Mouse (Mus musculus) hindbrain, embryonic 11.5 days (tissue): ENCODE data around the gene Fbxo7. TPM values are rescaled to one million over a fixed set of nuclear protein-coding genes. Genes with fewer than 3 reads are reported as not detected.

Experiments used
- ATAC-seq: fragments of 200-750 bp; cut with Nextera tagmentation; 2 replicates; pipeline ENCODE4 v1.8.0; 2017; ENCODE audit warnings: mild to moderate bottlenecking, moderate TSS enrichment, moderate library complexity; ENCODE audit not compliant: low FRiP score
- DNase-seq: peaks from one replicate; pipeline ENCODE4 v3.0.0-alpha.2; 2015; ENCODE audit warnings: low spot score
- H3K27ac ChIP-seq: fragments of 300-500 bp; sonication (generic); 2 replicates; pipeline ENCODE4 v1.5.1; 2014; ENCODE audit warnings: mild to moderate bottlenecking, low read depth, low read length
- H3K27me3 ChIP-seq: fragments of 300-500 bp; sonication (generic); 2 replicates; pipeline ENCODE4 v1.6.1; 2014; ENCODE audit warnings: mild to moderate bottlenecking, low read length, moderate library complexity, mixed read lengths; ENCODE audit not compliant: control insufficient read depth, insufficient read depth
- H3K36me3 ChIP-seq: fragments of 300-500 bp; sonication (generic); 2 replicates; pipeline ENCODE4 v1.6.1; 2014; ENCODE audit warnings: mild to moderate bottlenecking, low read length, moderate library complexity, mixed read lengths; ENCODE audit not compliant: control insufficient read depth, insufficient read depth
- H3K4me1 ChIP-seq: fragments of 300-500 bp; sonication (generic); replicated peaks from 2 replicates; pipeline ENCODE4 v1.6.1; 2014; ENCODE audit warnings: low read length, mixed read lengths; ENCODE audit not compliant: control insufficient read depth, insufficient read depth
- H3K4me2 ChIP-seq: fragments of 300-500 bp; sonication (generic); replicated peaks from 2 replicates; pipeline ENCODE4 v1.6.1; 2014; ENCODE audit warnings: mild to moderate bottlenecking, low read depth, low read length
- H3K4me3 ChIP-seq: fragments of 300-500 bp; sonication (generic); 2 replicates; pipeline ENCODE4 v1.5.1; 2014; ENCODE audit warnings: low read depth, low read length
- H3K9ac ChIP-seq: fragments of 300-500 bp; sonication (generic); 2 replicates; pipeline ENCODE4 v1.6.1; 2014; ENCODE audit warnings: low read depth, low read length
- H3K9me3 ChIP-seq: fragments of 300-500 bp; sonication (generic); 2 replicates; pipeline ENCODE4 v1.6.1; 2016; ENCODE audit warnings: low read length; ENCODE audit not compliant: control insufficient read depth
- WGBS: fragments of 180-500 bp; shearing (Covaris S2); extraction: QIAGEN DNeasy Blood & Tissue Kit; methylation state at CpG from one replicate; pipeline ENCODE4 v1.1.7; 2014; 5-methylcytosine and 5-hydroxymethylcytosine counted together
- polyA plus RNA-seq: library from polyadenylated mRNA; unstranded; fragments of >200 nt; fragmentation: Nextera tagmentation; extraction: Ambion mirVana; gene quantifications from 2 replicates; pipeline ENCODE4 v1.2.1, GENCODE M21; 2014

The Fbxo7 gene
- polyA plus RNA-seq, 1 experiment from 2014 or later: 18.1 TPM

DNA sequence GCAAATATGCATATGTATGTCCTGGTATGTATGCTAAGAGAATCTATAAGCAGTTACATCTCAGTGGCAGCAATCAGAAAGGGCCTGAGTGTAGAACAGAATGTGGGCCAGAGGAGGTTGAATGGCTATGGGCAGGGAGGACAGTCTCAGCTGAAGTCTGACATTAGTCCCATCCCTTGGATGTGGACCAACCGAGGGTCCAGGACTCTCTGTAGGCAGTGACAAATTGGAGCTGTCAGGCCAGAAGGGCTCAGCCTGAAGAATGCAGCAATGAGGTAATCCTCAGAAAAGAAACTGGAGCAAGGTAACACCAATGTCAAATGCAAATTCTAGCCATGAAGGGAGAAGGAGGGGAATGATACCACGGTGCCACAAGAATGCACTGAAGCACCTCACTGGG lies 55.5 kb downstream of the Fbxo7 start:
- Histone ChIP-seq H3K27me3 (no peaks in the 10 kb centered on the region), H3K27ac (no peak overlapping the region), H3K4me2 (no peak overlapping the region), H3K4me1 (no peaks in the 10 kb centered on the region), H3K9ac (no peak overlapping the region), H3K9me3 (no peaks in the 10 kb centered on the region), H3K36me3 (no peaks in the 10 kb centered on the region), H3K4me3 (no peak overlapping the region)
- DNase-seq: no peak
- no peak for ATAC-seq
- WGBS: 82% methylated on average over 2 of the region's 2 CpGs

DNA sequence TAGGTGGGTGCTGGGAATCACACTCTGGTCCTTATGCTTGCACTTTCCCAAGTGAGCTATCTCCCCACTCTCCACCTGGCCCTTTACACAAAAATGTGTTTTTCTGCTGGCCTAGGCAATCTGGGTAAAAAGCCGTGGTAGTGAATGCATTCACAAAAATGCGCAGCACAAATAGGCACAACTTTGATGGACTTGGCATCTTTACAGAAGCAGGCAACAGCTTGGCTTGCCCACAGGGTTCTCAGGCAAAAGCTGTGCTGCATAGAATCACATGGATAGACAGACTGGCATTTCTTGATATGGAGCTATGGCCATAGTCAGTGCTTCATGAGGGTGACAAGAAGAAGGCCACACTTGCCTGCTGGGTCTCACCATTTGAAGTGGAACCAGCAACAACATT lies 57.0 kb downstream of the Fbxo7 start:
- ATAC-seq (no peak), DNase-seq (no peak)
- Histone ChIP-seq H3K9ac (no peak overlapping the region), H3K9me3 (no peaks in the 10 kb centered on the region), H3K27me3 (no peaks in the 10 kb centered on the region), H3K27ac (no peak overlapping the region), H3K4me1 (no peaks in the 10 kb centered on the region), H3K36me3 (no peaks in the 10 kb centered on the region), H3K4me3 (no peak overlapping the region), H3K4me2 (no peak overlapping the region)
- WGBS: 97% methylated on average over 2 of the region's 2 CpGs

DNA sequence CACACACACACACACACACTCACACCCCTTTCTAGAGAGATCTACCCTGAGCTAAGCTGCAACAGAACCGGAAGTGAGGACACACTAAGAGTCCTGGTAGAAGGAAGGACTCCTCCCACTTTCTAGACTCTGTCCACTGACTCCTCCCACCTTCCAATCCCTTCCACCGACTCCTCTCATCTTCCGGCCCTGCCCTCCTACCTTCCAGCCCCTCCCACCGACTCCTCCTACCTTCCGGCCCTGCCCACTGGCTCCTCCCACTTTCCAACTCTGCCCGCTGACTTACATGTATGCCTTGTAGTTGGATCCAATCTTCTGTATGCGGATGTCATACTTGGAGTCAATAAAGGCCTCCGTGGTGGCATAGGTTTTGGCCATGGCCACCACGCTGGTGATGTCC lies 58.1 kb downstream of the Fbxo7 start:
- H3K4me3 ChIP-seq: no peak overlapping the region
- H3K4me2 ChIP-seq: no peak overlapping the region
- no peaks in the 10 kb centered on the region for H3K4me1 ChIP-seq
- no peaks in the 10 kb centered on the region for H3K27me3 ChIP-seq
- WGBS: 81% methylated on average over 9 of the region's 9 CpGs
- no peak for ATAC-seq
- H3K9ac ChIP-seq: no peak overlapping the region
- DNase-seq: no peak
- no peaks in the 10 kb centered on the region for H3K36me3 ChIP-seq
- H3K9me3 ChIP-seq: no peaks in the 10 kb centered on the region
- H3K27ac ChIP-seq: no peak overlapping the region

DNA sequence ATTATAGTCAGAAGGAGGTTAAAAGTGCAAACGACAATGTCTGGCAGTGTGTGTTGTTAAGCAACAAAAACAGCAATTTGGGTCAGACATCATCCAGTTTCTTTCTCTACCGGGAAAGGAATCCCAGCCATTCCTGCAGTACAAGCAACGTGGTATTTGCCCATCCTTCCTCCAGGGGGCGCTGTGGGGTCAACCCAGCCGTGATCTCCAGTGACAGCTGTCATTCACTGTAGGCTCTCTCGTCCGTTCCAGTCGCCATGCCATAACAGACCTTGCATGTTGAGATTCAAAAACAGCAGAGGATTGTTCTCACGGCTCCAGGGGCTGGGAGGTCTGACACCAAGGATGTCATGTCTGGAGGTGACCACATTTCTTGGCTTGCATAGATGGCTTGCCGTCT lies 70.1 kb downstream of the Fbxo7 start:
- no peaks in the 10 kb centered on the region for H3K36me3 ChIP-seq
- DNase-seq (peak; percentile 23), ATAC-seq (no peak)
- H3K4me3 ChIP-seq: no peak overlapping the region
- 52% methylated on average over 10 of the region's 10 CpGs for WGBS
- H3K4me1 ChIP-seq: no peaks in the 10 kb centered on the region
- no peak overlapping the region for H3K9ac ChIP-seq
- no peak overlapping the region for H3K27ac ChIP-seq
- H3K27me3 ChIP-seq: no peaks in the 10 kb centered on the region
- H3K9me3 ChIP-seq: no peaks in the 10 kb centered on the region
- no peak overlapping the region for H3K4me2 ChIP-seq

DNA sequence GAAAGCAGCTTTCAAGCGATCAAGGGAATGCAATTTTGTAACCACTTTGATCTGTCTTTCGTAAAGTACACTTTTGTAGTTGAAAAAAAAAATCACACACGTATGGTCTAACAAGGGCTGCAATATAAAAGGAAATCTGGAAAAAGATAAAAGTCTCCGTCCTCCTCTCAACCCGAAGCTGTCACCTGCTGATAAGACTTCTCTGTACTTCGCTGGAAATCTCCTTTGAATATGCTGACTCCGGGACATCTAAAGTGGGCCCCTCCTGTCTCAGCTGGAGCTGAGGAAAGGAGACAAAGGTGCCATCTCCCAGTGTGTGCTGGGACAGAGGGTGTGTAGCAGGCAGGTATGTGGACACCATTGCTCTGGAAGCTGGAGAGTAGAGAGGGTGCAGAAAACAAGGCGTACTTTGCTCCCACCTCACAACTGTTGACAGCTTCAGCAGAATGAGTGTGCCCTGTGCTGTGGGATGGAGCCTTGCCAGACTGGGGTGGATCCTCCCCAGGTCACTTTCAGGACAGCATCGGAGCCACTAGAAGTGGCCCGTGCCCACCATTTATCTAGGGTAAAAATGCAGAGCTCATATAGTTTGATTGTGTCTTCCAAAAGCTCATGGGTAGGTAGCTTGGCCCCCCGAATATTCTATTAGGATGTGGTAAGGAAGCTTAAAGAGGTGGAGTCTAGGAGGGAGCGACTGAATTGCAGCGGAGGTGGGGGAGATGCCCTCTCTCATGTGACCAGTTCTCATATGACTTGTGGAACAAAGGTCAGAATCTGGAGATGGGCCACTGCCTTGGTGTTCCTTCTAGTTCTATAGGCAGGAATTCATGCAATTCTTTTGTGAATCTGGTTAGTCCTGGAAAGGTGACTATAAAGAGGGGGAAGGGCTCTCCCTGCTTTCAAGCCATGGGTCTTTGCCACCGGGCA lies 71.6 kb downstream of the Fbxo7 start:
- no peak overlapping the region for H3K4me2 ChIP-seq
- H3K4me1 ChIP-seq: no peaks in the 10 kb centered on the region
- no peak overlapping the region for H3K4me3 ChIP-seq
- 70% methylated on average over 14 of the region's 14 CpGs for WGBS
- ATAC-seq (no peak), DNase-seq (no peak)
- H3K9ac ChIP-seq: no peak overlapping the region
- H3K36me3 ChIP-seq: no peaks in the 10 kb centered on the region
- no peaks in the 10 kb centered on the region for H3K27me3 ChIP-seq
- H3K27ac ChIP-seq: no peak overlapping the region
- no peaks in the 10 kb centered on the region for H3K9me3 ChIP-seq

DNA sequence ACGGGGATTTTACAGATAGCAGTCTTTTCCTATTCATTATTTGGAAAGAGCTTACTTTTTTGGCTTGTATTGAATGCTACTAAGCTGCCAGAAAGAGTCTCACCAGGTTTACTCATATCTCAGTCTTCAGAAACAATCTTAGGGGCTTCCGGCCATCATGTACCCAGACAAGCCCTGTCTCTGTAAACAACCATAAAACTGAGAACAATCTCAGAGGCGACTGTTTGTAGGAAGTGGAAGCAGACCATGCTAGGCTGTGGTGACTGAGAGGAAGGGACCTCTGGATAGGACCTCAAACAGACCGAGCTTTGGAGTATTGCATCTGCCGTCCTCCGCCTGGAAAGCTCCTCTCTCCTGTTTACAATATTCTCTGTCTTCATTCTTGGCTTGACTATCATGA lies 76.6 kb downstream of the Fbxo7 start:
- Histone ChIP-seq H3K4me2 (no peak overlapping the region), H3K27ac (no peak overlapping the region), H3K4me3 (no peak overlapping the region), H3K9me3 (no peaks in the 10 kb centered on the region), H3K9ac (no peak overlapping the region), H3K36me3 (no peaks in the 10 kb centered on the region), H3K4me1 (no peaks in the 10 kb centered on the region), H3K27me3 (no peaks in the 10 kb centered on the region)
- 90% methylated on average over 6 of the region's 6 CpGs for WGBS
- ATAC-seq: no peak
- DNase-seq: no peak

DNA sequence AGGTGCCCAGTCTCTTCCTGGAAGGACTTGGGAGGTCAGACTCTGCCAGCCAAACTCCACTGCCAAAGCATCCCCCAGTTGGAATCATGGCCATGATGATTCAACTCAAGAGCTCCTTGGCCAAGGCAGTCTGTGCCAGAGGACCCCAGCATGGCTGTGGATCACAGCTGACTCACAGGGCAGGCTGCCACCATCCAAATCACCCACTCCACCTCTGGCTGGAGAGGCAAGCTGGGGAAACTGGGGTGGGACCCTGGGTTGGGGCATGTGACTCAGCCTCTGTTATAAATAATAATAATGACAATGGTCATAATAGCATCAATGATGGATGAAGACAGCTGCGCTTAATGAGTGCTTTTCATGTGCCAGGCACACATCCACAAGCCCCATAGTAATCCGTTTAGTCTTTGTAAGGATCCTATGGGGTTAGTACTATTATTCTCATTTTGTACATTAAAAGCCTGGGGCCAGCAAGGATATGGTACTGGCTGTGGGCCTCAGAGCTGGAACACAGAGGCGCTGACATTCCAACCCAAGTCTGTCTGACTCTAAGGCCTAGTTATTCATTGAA lies 78.6 kb downstream of the Fbxo7 start:
- ATAC-seq: no peak

More for the DNA sequence above, 78.6 kb downstream of the Fbxo7 start:
- Histone ChIP-seq H3K4me3 (no peak overlapping the region), H3K27me3 (no peaks in the 10 kb centered on the region), H3K27ac (no peak overlapping the region), H3K4me2 (no peak overlapping the region), H3K9me3 (no peaks in the 10 kb centered on the region), H3K9ac (no peak overlapping the region), H3K4me1 (no peaks in the 10 kb centered on the region), H3K36me3 (no peaks in the 10 kb centered on the region)
- no peak for DNase-seq
- WGBS: 66% methylated on average over 3 of the region's 3 CpGs
